Mouse (Mus musculus) lung, adult 2 months (tissue): ENCODE measurements around the gene Gm10762.

ENCODE experiments used
- CTCF ChIP-seq: fragments of 200-500 bp; IDR thresholded peaks from 2 replicates; pipeline ENCODE4 v1.5.1; 2011; ENCODE audit warnings: mild to moderate bottlenecking, low read length, control low read depth; ENCODE audit not compliant: insufficient read depth
- POLR2A ChIP-seq: fragments of 200-500 bp; IDR thresholded peaks from 2 replicates; pipeline ENCODE4 v1.6.1; 2011; ENCODE audit warnings: low read depth, mild to moderate bottlenecking, control low read depth, low read length, borderline replicate concordance; ENCODE audit errors: extremely low read depth

DNA sequence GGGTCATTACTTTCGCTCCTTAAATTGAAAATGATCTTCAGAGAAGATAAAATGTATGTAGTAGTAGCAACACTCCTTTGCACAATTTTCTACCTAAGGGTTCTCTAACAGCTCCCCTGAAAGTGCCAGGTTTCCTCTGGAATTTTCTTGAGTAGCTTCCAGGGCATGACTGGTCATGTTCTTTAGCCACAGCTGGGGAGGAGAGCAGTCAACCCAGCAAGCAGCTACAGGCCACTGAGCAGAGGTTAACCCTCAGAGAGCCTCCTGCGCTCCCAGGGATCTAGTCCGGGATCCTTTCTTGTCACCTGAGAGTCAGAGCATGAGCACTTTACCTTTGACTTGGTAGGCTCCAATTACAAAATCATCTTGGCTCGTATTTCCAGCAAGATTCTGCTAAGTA lies 42.7 kb downstream of the Gm10762 start:
- TF ChIP-seq POLR2A = no peak
- TF ChIP-seq CTCF = no peak
